ENCODE assay signal across 9 mouse cellular contexts in genomic region chr11:18821384-18821783, GRCm38 (mm10).
DNase-seq lines count a peak whose midpoint lies in the region; ATAC-seq and TF ChIP-seq lines count a peak whose summit lies in the region.
"Had no signal": no experiment of that assay in that cellular context is flagged by ENCODE, and none has a peak within 500 bp of the region (broad histone marks: within the 10 kb centered on the region; RNA-seq: fewer than 3 reads in every experiment).

No protein-coding gene starts in this region.

- intact Hi-C loops in heart, postnatal 25 days (cut with DNase I) = loop anchor here (5.0 kb wide), 2 partner anchors 206 to 941 kb away; no protein-coding TSS in a partner anchor

- no peaks in the 10 kb centered on the region for H3K4me1 ChIP-seq in E14TG2a.4 (replicated peaks; ENCODE audit: low read depth, low read length)
- H3K4me1 ChIP-seq in midbrain, postnatal 0 days (ENCODE audit: insufficient read depth, low read length) = no peaks in the 10 kb centered on the region

- ATAC-seq in midbrain, postnatal 0 days (ENCODE audit: low FRiP score) = no peak

- H3K4me3 ChIP-seq in E14TG2a.4 (replicated peaks; ENCODE audit: low read length) = no peak overlapping the region
- H3K4me3 ChIP-seq in midbrain, postnatal 0 days (ENCODE audit: low read depth, low read length) = no peak overlapping the region

- DNase-seq in heart, adult 18-20 months = peak; percentile 31 to 52
- DNase-seq in heart, postnatal 25 days (ENCODE audit: low spot score) = no peak
- peak; percentile 36 for DNase-seq in cerebellum, adult 11-12 months
- peak; percentile 33 to 60 for DNase-seq in kidney, postnatal 36 days
- DNase-seq in midbrain, postnatal 0 days (ENCODE audit: low spot score) = no peak
- no peak for DNase-seq in embryo, embryonic 9.5 days (ENCODE audit: extremely low spot score)
- DNase-seq in layer of hippocampus, postnatal 10 days (ENCODE audit: low spot score in 2 of 2) = no peak

- no peaks in the 10 kb centered on the region for H3K36me3 ChIP-seq in E14TG2a.4 (ENCODE audit: insufficient read depth, low read length)
- no peaks in the 10 kb centered on the region for H3K36me3 ChIP-seq in midbrain, postnatal 0 days (ENCODE audit: insufficient read depth, low read length)
- H3K36me3 ChIP-seq: G1E had no signal

- H3K9ac ChIP-seq in midbrain, postnatal 0 days (replicated peaks; ENCODE audit: low read length, poor library complexity, severe bottlenecking) = no peak overlapping the region

- TF ChIP-seq CTCF in E14TG2a.4 (conservative IDR thresholded peaks at IDR 0.05; ENCODE audit: low read length) = peak; percentile 18; the same call in 1 of the 2 replicates
- TF ChIP-seq CTCF in midbrain, postnatal 0 days (IDR thresholded peaks at IDR 0.05) = no peak

- H3K4me2 ChIP-seq in midbrain, postnatal 0 days (ENCODE audit: low read depth, low read length, poor library complexity, severe bottlenecking) = no peak overlapping the region

- 43% methylated on average over 1 of the region's 1 CpGs for WGBS in midbrain, postnatal 0 days

- no peaks in the 10 kb centered on the region for H3K27me3 ChIP-seq in E14TG2a.4 (ENCODE audit: insufficient read depth, low read length)
- no peaks in the 10 kb centered on the region for H3K27me3 ChIP-seq in midbrain, postnatal 0 days (ENCODE audit: insufficient read depth, low read length)

- H3K9me3 ChIP-seq in E14TG2a.4 (ENCODE audit: low read length) = no peaks in the 10 kb centered on the region
- no peaks in the 10 kb centered on the region for H3K9me3 ChIP-seq in midbrain, postnatal 0 days (ENCODE audit: low read length)
- H3K9me3 ChIP-seq: G1E had no signal

- no peak overlapping the region for H3K27ac ChIP-seq in midbrain, postnatal 0 days (ENCODE audit: low read depth, low read length)

Comparison
In these comparisons a context has a peak if more than half of its experiments do, and no peak if none do; other contexts are left out.
1. DNase-seq: peak in heart, adult 18-20 months (2 of 2), cerebellum, adult 11-12 months (single experiment) and kidney, postnatal 36 days (2 of 2); none in heart, postnatal 25 days (single experiment), midbrain, postnatal 0 days (single experiment), embryo, embryonic 9.5 days (single experiment) and layer of hippocampus, postnatal 10 days (0 of 2).